Mouse (Mus musculus) olfactory bulb, adult 2 months (tissue): Measurements from ENCODE around the gene Ibtk.

Experiments
- CTCF ChIP-seq: fragments of 200-500 bp; IDR thresholded peaks from 2 replicates; pipeline ENCODE4 v1.5.1; 2012; ENCODE audit warnings: low read depth, mild to moderate bottlenecking, low read length, moderate library complexity; ENCODE audit not compliant: insufficient read depth
- POLR2A ChIP-seq: fragments of 200-500 bp; IDR thresholded peaks from 2 replicates; pipeline ENCODE4 v1.6.1; 2012; ENCODE audit warnings: mild to moderate bottlenecking, low read depth, low read length, moderate library complexity; ENCODE audit not compliant: insufficient read depth

DNA sequence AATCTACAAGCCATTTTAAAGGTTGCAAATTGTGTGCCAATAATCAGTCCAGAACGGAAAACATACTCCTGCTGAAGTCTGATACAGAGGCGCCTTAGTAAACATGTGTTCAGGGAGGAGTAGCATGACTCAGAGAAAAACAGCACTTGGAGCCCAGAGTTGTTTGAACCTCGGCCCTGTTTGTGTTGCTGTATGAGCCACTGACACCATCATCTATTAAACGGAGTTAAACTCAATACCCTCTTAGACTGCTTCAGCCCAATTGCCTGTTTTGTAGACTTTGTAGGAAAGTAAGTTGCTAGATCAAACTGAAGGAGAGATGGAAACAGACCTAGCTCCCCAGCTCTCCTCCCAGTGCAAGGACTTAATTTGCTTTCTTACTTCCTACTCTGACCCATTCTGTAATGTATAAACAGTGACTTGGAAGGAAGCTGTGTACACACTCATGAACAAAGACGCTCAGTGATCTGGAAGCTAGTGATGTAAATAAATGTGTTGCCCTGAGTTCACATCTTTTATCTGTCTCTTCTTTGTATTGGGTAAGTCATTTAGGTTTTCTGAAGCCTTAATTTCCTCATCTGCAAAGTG lies 882 bp upstream of the Ibtk start:
- no peak for TF ChIP-seq CTCF
- TF ChIP-seq POLR2A, result no peak
